Mouse (Mus musculus) cerebellum, adult 9-10 months (tissue): ENCODE data around the gene Nrxn3.
A peak's percentile ranks its signal among the peaks of the same experiment; 100 is the strongest.

Source experiments
- DNase-seq: peaks from one replicate; pipeline ENCODE4 v3.0.0; 2022

Nrxn3 gene

GRCm38 (mm10) chr12:89198764-89199525, 476.3 kb downstream of the Nrxn3 start:
- DNase-seq: no peak

GRCm38 (mm10) chr12:89211608-89212007, 488.9 kb downstream of the Nrxn3 start:
- DNase-seq: no peak

GRCm38 (mm10) chr12:89239826-89240225, 517.1 kb downstream of the Nrxn3 start:
- DNase-seq: no peak

- no peak for DNase-seq
Measured at GRCm38 (mm10) chr12:89241554-89241953, 518.9 kb downstream of the Nrxn3 start.

- no peak for DNase-seq
Measured at GRCm38 (mm10) chr12:89242476-89242875, 519.8 kb downstream of the Nrxn3 start.

GRCm38 (mm10) chr12:89255275-89255892, 532.7 kb downstream of the Nrxn3 start:
- no peak for DNase-seq

- no peak for DNase-seq
Measured at GRCm38 (mm10) chr12:89258879-89259278, 536.2 kb downstream of the Nrxn3 start.

GRCm38 (mm10) chr12:89260076-89260475, 537.4 kb downstream of the Nrxn3 start:
- DNase-seq: no peak

GRCm38 (mm10) chr12:89262261-89262660, 539.6 kb downstream of the Nrxn3 start:
- peak; percentile 6 for DNase-seq

- DNase-seq: no peak
Measured at GRCm38 (mm10) chr12:89282362-89283343, 560.0 kb downstream of the Nrxn3 start.

- no peak for DNase-seq
Measured at GRCm38 (mm10) chr12:89284412-89284811, 561.7 kb downstream of the Nrxn3 start.

- DNase-seq: no peak
Measured at GRCm38 (mm10) chr12:89287037-89287436, 564.4 kb downstream of the Nrxn3 start.

- no peak for DNase-seq
Measured at GRCm38 (mm10) chr12:89289589-89290274, 567.1 kb downstream of the Nrxn3 start.

GRCm38 (mm10) chr12:89290736-89291574, 568.3 kb downstream of the Nrxn3 start:
- no peak for DNase-seq

- peak; percentile 52 for DNase-seq
Measured at GRCm38 (mm10) chr12:89302011-89302410, 579.3 kb downstream of the Nrxn3 start.

GRCm38 (mm10) chr12:89310200-89310599, 587.5 kb downstream of the Nrxn3 start:
- no peak for DNase-seq

- DNase-seq: no peak
Measured at GRCm38 (mm10) chr12:89312586-89312985, 589.9 kb downstream of the Nrxn3 start.

- DNase-seq: no peak
Measured at GRCm38 (mm10) chr12:89325864-89326560, 603.3 kb downstream of the Nrxn3 start.

- DNase-seq: no peak
Measured at GRCm38 (mm10) chr12:89331474-89332263, 609.0 kb downstream of the Nrxn3 start.

- DNase-seq: no peak
Measured at GRCm38 (mm10) chr12:89333486-89333885, 610.8 kb downstream of the Nrxn3 start.
